Mouse (Mus musculus) lung, embryonic 16.5 days (tissue): Measurements from ENCODE around the gene Vkorc1. TPM values are rescaled to one million over a fixed set of nuclear protein-coding genes. Genes with fewer than 3 reads are reported as not detected.

Experiments used
- ATAC-seq: fragments of 200-750 bp; cut with Nextera tagmentation; 2 replicates; pipeline ENCODE4 v1.8.0; 2017; ENCODE audit warnings: low read depth, mild to moderate bottlenecking, moderate library complexity
- H3K27ac ChIP-seq: fragments of 300-500 bp; sonication (generic); 2 replicates; pipeline ENCODE4 v1.5.1; 2014; ENCODE audit warnings: mild to moderate bottlenecking, control low read depth, low read length
- H3K27me3 ChIP-seq: fragments of 300-500 bp; sonication (generic); 2 replicates; pipeline ENCODE4 v1.6.1; 2014; ENCODE audit warnings: low read depth, low read length, mixed read lengths; ENCODE audit not compliant: control insufficient read depth, insufficient read depth
- H3K36me3 ChIP-seq: fragments of 300-500 bp; sonication (generic); 2 replicates; pipeline ENCODE4 v1.6.1; 2014; ENCODE audit warnings: low read length; ENCODE audit not compliant: control insufficient read depth, insufficient read depth
- H3K4me1 ChIP-seq: fragments of 300-500 bp; sonication (generic); replicated peaks from 2 replicates; pipeline ENCODE4 v1.6.1; 2014; ENCODE audit warnings: low read length, mixed read lengths; ENCODE audit not compliant: control insufficient read depth, insufficient read depth
- H3K4me2 ChIP-seq: fragments of 300-500 bp; sonication (generic); 2 replicates; pipeline ENCODE4 v1.6.1; 2014; ENCODE audit warnings: low read depth, low read length, control low read depth
- H3K4me3 ChIP-seq: fragments of 300-500 bp; sonication (generic); 2 replicates; pipeline ENCODE4 v1.5.1; 2014; ENCODE audit warnings: mild to moderate bottlenecking, low read length, control low read depth
- H3K9ac ChIP-seq: fragments of 300-500 bp; sonication (generic); 2 replicates; pipeline ENCODE4 v1.6.1; 2014; ENCODE audit warnings: low read length, control low read depth
- H3K9me3 ChIP-seq: fragments of 300-500 bp; sonication (generic); 2 replicates; pipeline ENCODE4 v1.6.1; 2016; ENCODE audit warnings: low read length; ENCODE audit not compliant: control insufficient read depth
- WGBS: fragments of 180-500 bp; shearing (Covaris S2); extraction: QIAGEN DNeasy Blood & Tissue Kit; methylation state at CpG from one replicate; pipeline ENCODE4 v1.1.7; 2014; 5-methylcytosine and 5-hydroxymethylcytosine counted together
- polyA plus RNA-seq: library from polyadenylated mRNA; unstranded; fragments of >200 nt; fragmentation: Nextera tagmentation; extraction: Ambion mirVana; gene quantifications from 2 replicates; pipeline ENCODE4 v1.2.1, GENCODE M21; 2015

Vkorc1 gene
- polyA plus RNA-seq, 1 experiment from 2014 or later: 162 TPM

GRCm38 (mm10) chr7:127922451-127923275 is 27.2 kb upstream of the Vkorc1 start:
- WGBS: 46% methylated on average over 6 of the region's 6 CpGs
- Histone ChIP-seq H3K9ac (no peak overlapping the region), H3K36me3 (peaks cover 13% of the 10 kb centered on the region), H3K4me3 (no peak overlapping the region), H3K27me3 (no peaks in the 10 kb centered on the region), H3K4me2 (no peak overlapping the region), H3K9me3 (no peaks in the 10 kb centered on the region), H3K27ac (peak overlapping the region; percentile 63), H3K4me1 (peaks cover 26% of the 10 kb centered on the region)
- ATAC-seq: no peak

- Histone ChIP-seq H3K4me1 (peaks cover 19% of the 10 kb centered on the region), H3K27ac (no peak overlapping the region), H3K9ac (no peak overlapping the region), H3K27me3 (no peaks in the 10 kb centered on the region), H3K9me3 (no peaks in the 10 kb centered on the region), H3K4me3 (no peak overlapping the region), H3K4me2 (no peak overlapping the region), H3K36me3 (peaks cover 15% of the 10 kb centered on the region)
- no peak for ATAC-seq
- 62% methylated on average over 8 of the region's 8 CpGs for WGBS
These were observed 26.1 kb upstream of the Vkorc1 start for GRCm38 (mm10) chr7:127921516-127921915.

- Histone ChIP-seq H3K4me3 (no peak overlapping the region), H3K4me1 (peaks cover 12% of the 10 kb centered on the region), H3K27ac (no peak overlapping the region), H3K27me3 (no peaks in the 10 kb centered on the region), H3K9ac (no peak overlapping the region), H3K4me2 (no peak overlapping the region), H3K36me3 (peaks cover 15% of the 10 kb centered on the region), H3K9me3 (no peaks in the 10 kb centered on the region)
- ATAC-seq: no peak
- WGBS: 72% methylated on average over 7 of the region's 7 CpGs
These were observed 23.9 kb upstream of the Vkorc1 start for GRCm38 (mm10) chr7:127919290-127919689.

GRCm38 (mm10) chr7:127918203-127918602 is 22.8 kb upstream of the Vkorc1 start:
- Histone ChIP-seq H3K27me3 (no peaks in the 10 kb centered on the region), H3K4me1 (peaks cover 3% of the 10 kb centered on the region; the same call in 1 of the 2 replicates), H3K4me3 (no peak overlapping the region), H3K36me3 (peaks cover 15% of the 10 kb centered on the region), H3K9me3 (no peaks in the 10 kb centered on the region), H3K4me2 (no peak overlapping the region), H3K9ac (no peak overlapping the region), H3K27ac (no peak overlapping the region)
- ATAC-seq: no peak
- 57% methylated on average over 3 of the region's 3 CpGs for WGBS

- no peak overlapping the region for H3K4me3 ChIP-seq
- no peak overlapping the region for H3K27ac ChIP-seq
- no peak overlapping the region for H3K4me2 ChIP-seq
- H3K9me3 ChIP-seq: no peaks in the 10 kb centered on the region
- H3K9ac ChIP-seq: no peak overlapping the region
- peaks cover 9% of the 10 kb centered on the region; the same call in 1 of the 2 replicates for H3K4me1 ChIP-seq
- H3K36me3 ChIP-seq: peaks cover 16% of the 10 kb centered on the region
- WGBS: 89% methylated on average over 12 of the region's 12 CpGs
- no peaks in the 10 kb centered on the region for H3K27me3 ChIP-seq
- no peak for ATAC-seq
These were observed 19.9 kb upstream of the Vkorc1 start for GRCm38 (mm10) chr7:127915293-127915692.

- Histone ChIP-seq H3K4me3 (peak overlapping the region; percentile 98), H3K4me2 (peak overlapping the region; percentile 56), H3K36me3 (peaks cover 34% of the 10 kb centered on the region), H3K9me3 (no peaks in the 10 kb centered on the region), H3K27me3 (no peaks in the 10 kb centered on the region), H3K27ac (peak overlapping the region; percentile 86), H3K4me1 (peaks cover 9% of the 10 kb centered on the region; the same call in 1 of the 2 replicates), H3K9ac (peak overlapping the region; percentile 92)
- 10% methylated on average over 4 of the region's 4 CpGs for WGBS
- no peak for ATAC-seq
These were observed 17.5 kb upstream of the Vkorc1 start for GRCm38 (mm10) chr7:127912938-127913337.

- Histone ChIP-seq H3K27ac (peak within 1 kb of the TSS; percentile 86), H3K36me3 (peaks cover 37% of the 10 kb centered on the region), H3K27me3 (no peaks in the 10 kb centered on the region), H3K4me3 (peak within 1 kb of the TSS; percentile 98), H3K4me2 (peak within 1 kb of the TSS; percentile 56), H3K9me3 (no peaks in the 10 kb centered on the region), H3K4me1 (peaks cover 9% of the 10 kb centered on the region; the same call in 1 of the 2 replicates), H3K9ac (peak within 1 kb of the TSS; percentile 92)
- under 1% methylated on average over 40 of the region's 40 CpGs for WGBS
- peak; percentile 97 for ATAC-seq
These were observed 16.9 kb upstream of the Vkorc1 start, which contains the start of gene Kat8 for GRCm38 (mm10) chr7:127912190-127912871. Kat8 (plus strand) TSS chr7:127912516.

- H3K4me2 ChIP-seq: no peak overlapping the region
- no peaks in the 10 kb centered on the region for H3K27me3 ChIP-seq
- no peak overlapping the region for H3K9ac ChIP-seq
- WGBS: 88% methylated on average over 4 of the region's 4 CpGs
- peaks cover 46% of the 10 kb centered on the region for H3K36me3 ChIP-seq
- no peak for ATAC-seq
- no peak overlapping the region for H3K4me3 ChIP-seq
- no peak overlapping the region for H3K27ac ChIP-seq
- peaks cover 18% of the 10 kb centered on the region for H3K4me1 ChIP-seq
- H3K9me3 ChIP-seq: no peaks in the 10 kb centered on the region
These were observed 13.2 kb upstream of the Vkorc1 start for GRCm38 (mm10) chr7:127908656-127909055.

GRCm38 (mm10) chr7:127907939-127908338 is 12.5 kb upstream of the Vkorc1 start:
- no peak for ATAC-seq
- H3K4me2 ChIP-seq: no peak overlapping the region
- H3K36me3 ChIP-seq: peaks cover 46% of the 10 kb centered on the region
- no peak overlapping the region for H3K9ac ChIP-seq
- WGBS: 95% methylated on average over 12 of the region's 12 CpGs
- no peak overlapping the region for H3K4me3 ChIP-seq
- peaks cover 14% of the 10 kb centered on the region for H3K4me1 ChIP-seq
- no peak overlapping the region for H3K27ac ChIP-seq
- no peaks in the 10 kb centered on the region for H3K9me3 ChIP-seq
- no peaks in the 10 kb centered on the region for H3K27me3 ChIP-seq
